Mouse (Mus musculus) lung, postnatal 0 days (tissue): ENCODE measurements around the gene Mylk.

Experiments used
- CTCF ChIP-seq: IDR thresholded peaks from 2 replicates; pipeline ENCODE4 v1.5.1; 2016; ENCODE audit warnings: antibody characterized with exemption, mild to moderate bottlenecking
- EP300 ChIP-seq: IDR thresholded peaks from 2 replicates; pipeline ENCODE4 v1.6.1; 2016; ENCODE audit warnings: antibody characterized with exemption, mild to moderate bottlenecking, control low read depth

DNA sequence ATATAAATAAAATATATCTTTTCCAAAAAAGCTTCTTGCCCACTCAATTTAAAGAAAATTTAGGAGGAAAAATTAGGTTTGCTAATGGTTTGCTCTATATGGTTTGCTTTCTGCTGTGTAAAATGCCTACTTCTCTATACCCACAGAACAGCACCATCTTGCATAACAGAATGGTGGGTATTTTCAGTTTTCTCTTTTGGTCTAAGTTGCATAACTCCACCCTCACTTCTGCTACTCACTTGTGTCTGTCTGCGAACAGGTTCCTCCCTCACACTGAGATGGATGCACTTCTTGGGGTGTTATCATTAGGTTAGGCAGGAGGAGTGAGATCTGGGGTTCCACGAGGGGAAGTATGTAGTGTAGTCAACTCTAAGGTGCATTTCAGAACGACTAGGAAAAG lies 68.6 kb downstream of the Mylk start:
- TF ChIP-seq EP300 = no peak
- TF ChIP-seq CTCF = no peak
